Mouse (Mus musculus) heart, postnatal 4 days (tissue): ENCODE results near the gene Grm6. TPM values are rescaled to one million over a fixed set of nuclear protein-coding genes. Genes with fewer than 3 reads are reported as not detected.

ENCODE experiments used
- total RNA-seq, 2 experiments: library from RNA; stranded (reverse); gene quantifications; 2 replicates each; pipeline ENCODE4 v1.2.3; 2021

The Grm6 gene
- total RNA-seq, 2 experiments from 2014 or later = not detected

Other genes with a start within 250 kb of the Grm6 start
- gene Adamts2, start 248.6 kb upstream of the Grm6 start, total RNA-seq = 10 to 100 TPM; 28.5 to 32.0 TPM
- gene Zfp354c, start 23.0 kb upstream of the Grm6 start, total RNA-seq = 10 to 100 TPM in 1 of 2 experiments, 1 to 10 TPM in 1; 9.8 to 10.1 TPM
- gene Zfp879, start 9.1 kb upstream of the Grm6 start, total RNA-seq = under 1 TPM; 0.38 to 0.62 TPM
- 1 to 10 TPM; 1.4 to 1.5 TPM for gene Zfp454, start 37.0 kb downstream of the Grm6 start, total RNA-seq
- gene Zfp2, start 65.5 kb downstream of the Grm6 start, total RNA-seq = 1 to 10 TPM; 2.8 to 3.7 TPM
- under 1 TPM; 0.88 to 0.92 TPM for gene Zfp354b, start 80.9 kb downstream of the Grm6 start, total RNA-seq
- not detected for gene 4933414I15Rik, start 93.1 kb downstream of the Grm6 start, total RNA-seq
- not detected for gene Prop1, start 103.1 kb downstream of the Grm6 start, total RNA-seq
- not detected for gene Olfr1378, start 115.8 kb downstream of the Grm6 start, total RNA-seq
- gene Olfr1377, start 131.3 kb downstream of the Grm6 start, total RNA-seq = not detected
- not detected for gene Olfr51, start 152.9 kb downstream of the Grm6 start, total RNA-seq
- not detected for gene Olfr54, start 163.6 kb downstream of the Grm6 start, total RNA-seq
- not detected for gene Olfr1375, start 197.4 kb downstream of the Grm6 start, total RNA-seq
- 1 to 10 TPM; 2.1 to 2.2 TPM for gene Zfp354a, start 208.6 kb downstream of the Grm6 start, total RNA-seq